Mouse (Mus musculus) limb, embryonic 11.5 days (tissue): ENCODE results near the gene Arsg. TPM values are rescaled to one million over a fixed set of nuclear protein-coding genes. Genes with fewer than 3 reads are reported as not detected.

Experiments used
- ATAC-seq: fragments of 200-750 bp; cut with Nextera tagmentation; 2 replicates; pipeline ENCODE4 v1.8.0; 2017; ENCODE audit warnings: low read depth; ENCODE audit not compliant: insufficient number of reproducible peaks, low FRiP score, low TSS enrichment
- DNase-seq: peaks from one replicate; pipeline ENCODE4 v3.0.0-alpha.2; 2015; ENCODE audit warnings: low spot score
- H3K27ac ChIP-seq: fragments of 300-500 bp; sonication (generic); replicated peaks from 2 replicates; pipeline ENCODE4 v1.5.1; 2014; ENCODE audit warnings: low read depth, mild to moderate bottlenecking, low read length
- H3K27me3 ChIP-seq: fragments of 300-500 bp; sonication (generic); 2 replicates; pipeline ENCODE4 v1.6.1; 2014; ENCODE audit warnings: mild to moderate bottlenecking, low read length, mixed read lengths; ENCODE audit not compliant: control insufficient read depth, insufficient read depth
- H3K36me3 ChIP-seq: fragments of 300-500 bp; sonication (generic); 2 replicates; pipeline ENCODE4 v1.6.1; 2014; ENCODE audit warnings: mild to moderate bottlenecking, low read length, moderate library complexity, mixed read lengths; ENCODE audit not compliant: control insufficient read depth, insufficient read depth
- H3K4me1 ChIP-seq: fragments of 300-500 bp; sonication (generic); 2 replicates; pipeline ENCODE4 v1.6.1; 2014; ENCODE audit warnings: low read length, mixed read lengths; ENCODE audit not compliant: control insufficient read depth, insufficient read depth
- H3K4me2 ChIP-seq: fragments of 300-500 bp; sonication (generic); 2 replicates; pipeline ENCODE4 v1.6.1; 2014; ENCODE audit warnings: low read depth, mild to moderate bottlenecking, moderate library complexity; ENCODE audit not compliant: severe bottlenecking
- H3K4me3 ChIP-seq: fragments of 300-500 bp; sonication (generic); 2 replicates; pipeline ENCODE4 v1.5.1; 2014; ENCODE audit warnings: low read depth, low read length
- H3K9ac ChIP-seq: fragments of 300-500 bp; sonication (generic); 2 replicates; pipeline ENCODE4 v1.6.1; 2014; ENCODE audit warnings: mild to moderate bottlenecking, low read length
- H3K9me3 ChIP-seq: fragments of 300-500 bp; sonication (generic); 2 replicates; pipeline ENCODE4 v1.6.1; 2016; ENCODE audit warnings: low read length; ENCODE audit not compliant: control insufficient read depth
- WGBS: fragments of 180-500 bp; shearing (Covaris S2); extraction: QIAGEN DNeasy Blood & Tissue Kit; methylation state at CpG from one replicate; pipeline ENCODE4 v1.1.7; 2014; 5-methylcytosine and 5-hydroxymethylcytosine counted together
- polyA plus RNA-seq: library from polyadenylated mRNA; unstranded; fragments of >200 nt; fragmentation: Nextera tagmentation; extraction: Ambion mirVana; gene quantifications from 2 replicates; pipeline ENCODE4 v1.2.1, GENCODE M21; 2014

Arsg gene
- polyA plus RNA-seq, 1 experiment from 2014 or later, result 1.6 TPM

DNA sequence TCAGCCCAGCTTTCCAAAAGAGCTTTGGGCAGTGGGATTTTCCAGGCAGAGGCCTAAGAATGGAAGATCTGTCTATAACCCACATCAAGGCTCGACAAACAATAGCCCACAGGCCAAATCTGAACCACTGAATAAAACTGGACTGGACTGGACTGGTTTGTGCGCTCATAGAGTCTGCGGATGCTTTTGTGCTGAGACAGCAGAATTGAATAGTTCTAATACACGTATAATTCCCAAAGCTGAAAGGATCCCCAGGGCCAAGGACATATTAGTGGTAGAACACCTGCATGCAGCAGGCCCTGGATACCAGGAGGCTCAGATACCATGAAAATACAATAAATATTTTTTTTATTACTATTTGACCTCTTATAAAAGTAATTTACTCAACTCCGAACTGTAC, 16.9 kb upstream of the Arsg start:
- no peaks in the 10 kb centered on the region for H3K9me3 ChIP-seq
- WGBS, result 92% methylated on average over 5 of the region's 5 CpGs
- DNase-seq (no peak), ATAC-seq (no peak)
- no peaks in the 10 kb centered on the region for H3K27me3 ChIP-seq
- H3K36me3 ChIP-seq, result 0 out of 2 replicates have a peak, but pooled peaks cover 3% of the 10 kb centered on the region
- no peaks in the 10 kb centered on the region for H3K4me1 ChIP-seq
- H3K4me3 ChIP-seq, result no peak overlapping the region
- no peak overlapping the region for H3K4me2 ChIP-seq
- H3K27ac ChIP-seq, result no peak overlapping the region
- H3K9ac ChIP-seq, result no peak overlapping the region

DNA sequence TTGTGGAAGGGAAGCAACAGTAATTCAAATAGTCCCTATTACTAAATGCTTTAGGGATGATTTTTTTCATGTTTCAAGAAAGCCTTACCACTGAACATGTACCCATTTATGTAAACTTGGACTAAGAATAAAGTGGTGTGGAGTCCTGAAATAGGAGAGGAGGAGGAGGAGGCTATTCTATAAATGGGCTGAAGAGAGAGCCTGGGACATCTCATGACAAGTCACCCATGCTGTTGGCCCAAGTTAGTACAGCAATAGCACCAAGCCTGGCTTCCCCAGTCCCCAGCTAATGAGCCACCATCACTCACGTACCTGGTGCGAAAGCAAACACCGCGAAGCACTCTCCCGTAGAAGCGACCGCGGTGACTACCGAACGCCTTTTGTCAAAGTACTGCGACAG, 15.0 kb upstream of the Arsg start:
- 95% methylated on average over 11 of the region's 11 CpGs for WGBS
- Histone ChIP-seq H3K9me3 (no peaks in the 10 kb centered on the region), H3K36me3 (0 out of 2 replicates have a peak, but pooled peaks cover 2% of the 10 kb centered on the region)

DNA sequence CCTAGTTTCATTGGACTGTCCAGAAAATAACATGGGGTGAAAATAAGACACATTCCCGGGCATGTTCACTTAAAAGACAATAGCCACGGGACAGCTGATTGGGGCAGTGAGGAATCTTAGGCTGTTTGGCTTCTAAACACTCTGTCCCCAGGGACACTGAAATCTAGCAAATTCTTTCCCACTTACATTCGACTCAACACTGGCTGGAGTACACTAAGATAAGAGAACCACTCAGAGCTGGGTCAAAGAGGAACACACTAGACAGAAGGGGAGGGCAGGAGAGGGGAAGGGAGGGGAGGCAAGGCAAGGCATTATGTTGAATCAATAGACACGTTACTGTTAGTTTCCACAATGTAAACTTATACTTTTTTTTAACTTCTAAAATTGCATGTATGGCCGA, 12.6 kb upstream of the Arsg start:
- Histone ChIP-seq H3K4me3 (no peak overlapping the region), H3K36me3 (peaks cover 4% of the 10 kb centered on the region; the same call in 1 of the 2 replicates), H3K27me3 (no peaks in the 10 kb centered on the region), H3K27ac (no peak overlapping the region), H3K4me1 (no peaks in the 10 kb centered on the region), H3K4me2 (no peak overlapping the region), H3K9ac (no peak overlapping the region), H3K9me3 (no peaks in the 10 kb centered on the region)
- no peak for ATAC-seq
- 86% methylated on average over 5 of the region's 5 CpGs for WGBS
- DNase-seq, result no peak

More for the DNA sequence above, 15.0 kb upstream of the Arsg start:
- H3K27me3 ChIP-seq, result no peaks in the 10 kb centered on the region
- H3K27ac ChIP-seq, result no peak overlapping the region
- ATAC-seq (no peak), DNase-seq (no peak)
- H3K4me3 ChIP-seq, result no peak overlapping the region
- H3K4me1 ChIP-seq, result no peaks in the 10 kb centered on the region
- no peak overlapping the region for H3K4me2 ChIP-seq
- H3K9ac ChIP-seq, result no peak overlapping the region

DNA sequence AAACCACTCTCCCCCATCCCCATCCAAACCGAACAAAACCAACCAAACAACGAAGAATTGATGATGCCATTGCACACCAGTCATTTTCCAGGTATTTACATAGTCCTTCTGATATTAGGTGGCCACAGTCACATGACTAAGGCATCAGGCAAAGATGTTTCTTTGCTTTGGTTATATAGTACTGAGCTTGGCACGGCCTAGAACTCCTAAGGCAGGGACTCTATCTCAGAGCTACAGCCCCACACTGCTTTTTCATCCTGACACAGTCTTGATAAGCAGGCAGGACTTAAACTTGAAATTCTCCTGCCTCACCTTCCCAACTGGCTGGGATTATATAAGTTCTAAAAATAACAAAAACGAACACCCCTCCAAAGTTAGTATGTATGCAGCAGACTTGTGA, 8.1 kb upstream of the Arsg start:
- peaks cover 4% of the 10 kb centered on the region; the same call in 1 of the 2 replicates for H3K36me3 ChIP-seq
- no peak overlapping the region for H3K4me2 ChIP-seq
- H3K4me3 ChIP-seq, result no peak overlapping the region
- H3K27me3 ChIP-seq, result no peaks in the 10 kb centered on the region
- H3K27ac ChIP-seq, result no peak overlapping the region
- no peaks in the 10 kb centered on the region for H3K9me3 ChIP-seq
- no peaks in the 10 kb centered on the region for H3K4me1 ChIP-seq
- 94% methylated on average over 4 of the region's 4 CpGs for WGBS
- H3K9ac ChIP-seq, result no peak overlapping the region
- ATAC-seq, result no peak
- DNase-seq, result no peak

DNA sequence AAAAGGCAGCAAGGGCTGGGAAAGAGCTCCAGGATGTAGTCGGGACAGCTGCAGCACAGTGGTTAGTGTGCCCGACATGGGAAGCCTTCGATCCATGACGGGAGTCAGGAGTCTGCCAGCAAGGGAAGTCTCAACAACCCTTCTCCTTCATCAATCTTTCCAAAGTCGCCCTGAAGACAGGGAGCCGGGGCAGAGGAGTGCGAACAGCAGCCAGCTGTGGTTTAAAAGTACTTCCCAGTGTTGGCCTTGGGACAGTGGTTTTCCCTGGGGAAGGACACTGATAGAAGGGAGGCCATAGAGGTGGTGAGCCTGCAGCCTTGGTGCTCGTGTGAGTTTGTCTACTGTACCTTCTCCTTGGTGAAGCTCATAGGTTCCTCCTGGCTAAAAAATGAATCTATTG, 6.2 kb upstream of the Arsg start:
- H3K36me3 ChIP-seq, result peaks cover 4% of the 10 kb centered on the region; the same call in 1 of the 2 replicates
- no peak overlapping the region for H3K27ac ChIP-seq
- H3K9ac ChIP-seq, result no peak overlapping the region
- H3K4me3 ChIP-seq, result no peak overlapping the region
- ATAC-seq, result no peak
- WGBS, result 58% methylated on average over 8 of the region's 8 CpGs
- H3K9me3 ChIP-seq, result no peaks in the 10 kb centered on the region
- H3K4me2 ChIP-seq, result no peak overlapping the region
- H3K4me1 ChIP-seq, result 0 out of 2 replicates have a peak, but pooled peaks cover 2% of the 10 kb centered on the region
- DNase-seq, result no peak
- H3K27me3 ChIP-seq, result peaks cover 4% of the 10 kb centered on the region; the same call in 1 of the 2 replicates

DNA sequence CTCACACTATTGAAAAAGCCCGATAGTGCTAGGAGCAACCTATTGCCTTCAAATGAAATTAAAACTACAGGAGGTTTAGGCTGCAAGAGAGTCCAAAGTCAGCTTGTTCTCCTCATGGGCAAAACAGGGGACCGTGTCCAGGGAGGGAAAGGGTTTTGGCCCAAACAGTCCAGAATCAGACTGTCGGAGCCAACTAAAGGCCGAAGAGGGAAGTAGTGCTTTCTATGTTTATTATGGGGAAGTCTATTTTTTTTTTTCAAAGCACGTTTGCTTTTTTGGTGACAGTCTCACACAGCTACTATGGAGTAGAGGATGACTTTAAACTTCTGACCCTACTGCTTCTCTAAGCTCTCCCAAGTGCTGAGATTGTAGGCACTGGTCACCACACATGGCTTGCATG, 5.0 kb upstream of the Arsg start:
- 0 out of 2 replicates have a peak, but pooled peaks cover 2% of the 10 kb centered on the region for H3K4me1 ChIP-seq
- DNase-seq (no peak), ATAC-seq (no peak)
- H3K9me3 ChIP-seq, result no peaks in the 10 kb centered on the region
- no peak overlapping the region for H3K9ac ChIP-seq
- no peak overlapping the region for H3K4me3 ChIP-seq
- peaks cover 2% of the 10 kb centered on the region; the same call in 1 of the 2 replicates for H3K36me3 ChIP-seq
- H3K27ac ChIP-seq, result no peak overlapping the region
- H3K27me3 ChIP-seq, result peaks cover 4% of the 10 kb centered on the region; the same call in 1 of the 2 replicates
- 93% methylated on average over 5 of the region's 5 CpGs for WGBS
- H3K4me2 ChIP-seq, result no peak overlapping the region

DNA sequence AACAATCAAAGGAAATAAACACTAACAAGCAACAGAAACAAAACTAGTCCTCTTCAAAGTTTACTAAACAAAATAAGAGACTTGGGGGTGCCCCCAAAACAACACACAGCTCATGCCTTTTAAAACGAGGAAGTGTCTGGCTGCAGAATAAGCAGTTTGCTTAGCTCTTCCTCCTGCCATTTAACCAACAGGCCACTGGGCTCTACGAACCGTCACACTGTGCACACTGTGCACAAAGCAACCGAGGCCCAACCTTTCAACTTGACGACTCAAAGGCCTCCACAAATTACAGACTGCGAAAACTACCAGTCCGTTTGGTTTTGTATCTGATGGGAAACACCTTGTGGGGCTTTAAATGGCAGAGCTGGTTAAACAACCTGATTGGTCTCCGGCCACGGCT, 3.0 kb upstream of the Arsg start:
- Histone ChIP-seq H3K4me1 (0 out of 2 replicates have a peak, but pooled peaks cover 2% of the 10 kb centered on the region), H3K9me3 (no peaks in the 10 kb centered on the region), H3K36me3 (no peaks in the 10 kb centered on the region), H3K4me3 (no peak overlapping the region), H3K9ac (no peak overlapping the region), H3K27me3 (peaks cover 4% of the 10 kb centered on the region; the same call in 1 of the 2 replicates), H3K4me2 (no peak overlapping the region), H3K27ac (no peak overlapping the region)
- no peak for DNase-seq
- ATAC-seq, result no peak
- 53% methylated on average over 9 of the region's 9 CpGs for WGBS

DNA sequence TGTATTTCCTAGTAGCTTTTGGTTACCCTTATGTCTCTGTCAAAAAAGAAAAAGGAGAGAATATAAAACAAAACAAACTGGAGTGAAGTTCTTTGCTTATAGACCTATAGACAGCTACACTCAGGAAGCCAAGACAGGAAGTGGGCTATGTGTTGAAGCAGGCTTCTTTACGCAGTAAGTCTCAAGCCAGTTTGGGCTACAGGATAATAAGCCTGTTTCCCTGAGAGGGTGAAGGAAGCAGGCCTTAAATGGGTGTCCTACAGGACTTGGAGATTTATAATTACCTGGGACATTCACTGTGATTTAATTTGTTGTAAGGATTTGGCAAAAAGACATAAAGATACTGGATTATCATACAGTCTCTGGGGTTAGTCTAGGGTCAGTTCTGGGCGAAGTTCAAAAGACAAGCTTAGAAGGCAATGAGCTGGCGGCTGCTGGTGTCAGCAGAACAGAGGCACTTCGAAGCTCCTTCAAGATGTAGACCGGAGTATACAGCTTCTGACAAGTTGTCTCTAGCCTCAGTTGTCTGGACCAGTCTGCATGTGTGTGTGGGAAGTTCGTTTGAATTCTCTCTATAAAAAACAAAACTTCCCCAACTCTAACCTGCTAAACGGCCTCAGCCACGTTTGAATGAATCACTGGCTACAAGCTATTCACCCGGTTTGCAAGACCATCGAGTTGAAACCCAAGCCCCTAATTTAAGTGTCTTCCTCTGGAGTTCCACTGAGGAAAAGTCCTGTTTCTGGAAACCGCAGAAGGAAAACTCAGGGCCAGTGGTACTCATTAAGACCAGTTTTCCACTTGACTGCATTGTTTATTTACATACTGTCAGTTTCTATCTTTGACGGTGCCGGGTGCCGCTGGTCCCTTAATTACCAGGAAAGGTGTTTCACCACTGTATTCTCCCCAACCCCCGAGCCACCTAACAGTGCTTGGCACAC, 2.0 kb upstream of the Arsg start:
- 26% methylated on average over 15 of the region's 15 CpGs for WGBS
- Histone ChIP-seq H3K4me2 (peak overlapping the region; percentile 93), H3K36me3 (no peaks in the 10 kb centered on the region), H3K9ac (no peak overlapping the region), H3K4me1 (0 out of 2 replicates have a peak, but pooled peaks cover 2% of the 10 kb centered on the region), H3K4me3 (no peak overlapping the region; the same call in 1 of the 2 replicates), H3K27me3 (peaks cover 4% of the 10 kb centered on the region; the same call in 1 of the 2 replicates), H3K9me3 (no peaks in the 10 kb centered on the region), H3K27ac (no peak overlapping the region)
- DNase-seq, result no peak
- no peak for ATAC-seq
